Mouse (Mus musculus) heart, adult 2 months (tissue): Measurements from ENCODE around the gene Socs2.

Experiments used
- CTCF ChIP-seq: fragments of 200-600 bp; IDR thresholded peaks from 2 replicates; pipeline ENCODE4 v1.8.1; 2022; ENCODE audit warnings: antibody characterized with exemption, mild to moderate bottlenecking, moderate library complexity
- POLR2A ChIP-seq: fragments of 200-500 bp; IDR thresholded peaks from 2 replicates; pipeline ENCODE4 v1.6.1; 2011; ENCODE audit warnings: mild to moderate bottlenecking, low read depth, low read length, control low read depth; ENCODE audit not compliant: insufficient read depth

DNA sequence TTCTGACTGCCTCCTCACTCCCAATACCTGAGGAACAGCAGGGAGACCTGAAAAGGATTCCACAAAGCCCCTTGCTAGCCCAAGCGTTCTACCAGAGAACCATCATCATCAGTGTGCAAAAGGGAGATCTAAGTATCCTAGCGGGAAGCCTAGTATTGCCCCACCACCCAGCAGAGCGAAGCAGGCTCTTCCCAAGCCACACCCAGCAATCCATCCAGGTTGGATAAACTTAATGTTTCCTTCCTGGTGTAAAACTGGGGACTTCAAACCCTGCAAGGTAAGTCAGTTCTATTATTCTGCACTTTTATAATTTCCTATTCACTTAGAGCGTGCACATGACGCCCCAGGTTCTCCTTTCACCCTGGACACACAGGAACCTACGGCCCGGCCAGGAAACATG is 6.3 kb downstream of the Socs2 start:
- TF ChIP-seq CTCF (no peak), POLR2A (no peak)
